Comparison of ENCODE assay signal across 21 mouse cellular contexts in the genomic region with DNA sequence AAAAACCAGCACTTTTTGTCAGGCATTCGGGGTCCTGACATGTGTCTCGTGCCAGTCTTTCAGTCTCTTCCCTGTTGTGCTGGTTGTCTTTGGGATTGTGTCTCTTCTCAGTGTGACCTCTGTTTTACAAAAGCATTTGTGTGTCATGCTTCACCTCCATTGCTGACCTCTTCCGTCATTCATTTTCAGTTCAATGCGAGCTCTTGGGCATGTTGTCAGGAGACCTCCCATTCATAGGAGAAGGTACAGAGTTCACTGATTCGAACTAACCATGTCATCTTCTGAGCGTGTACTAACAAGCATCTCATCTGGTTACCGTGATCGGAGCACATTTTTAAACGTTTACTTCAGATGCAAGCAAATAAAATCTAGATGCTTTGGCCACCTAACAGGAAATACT.
"Had no signal": no experiment of that assay in that cellular context is flagged by ENCODE, and none has a peak within 500 bp of the region (broad histone marks: within the 10 kb centered on the region; RNA-seq: fewer than 3 reads in every experiment).

No protein-coding gene starts in this region.

- H3K27ac ChIP-seq: kidney, postnatal 0 days; left cerebral cortex, adult 2 months; liver, embryonic 14.5 days; lung, embryonic 15.5 days; midbrain, embryonic 10.5 days; midbrain, embryonic 13.5 days; neural tube, embryonic 13.5 days; stomach, embryonic 15.5 days had no signal

- ATAC-seq: midbrain, embryonic 13.5 days; midbrain, embryonic 16.5 days had no signal

- H3K27me3 ChIP-seq: lung, embryonic 15.5 days; midbrain, embryonic 13.5 days; neural tube, embryonic 13.5 days; stomach, embryonic 15.5 days had no signal

- H3K4me1 ChIP-seq: lung, embryonic 15.5 days; midbrain, embryonic 13.5 days; neural tube, embryonic 13.5 days; stomach, embryonic 15.5 days had no signal

- H3K4me3 ChIP-seq: left cerebral cortex, adult 2 months; lung, embryonic 15.5 days; midbrain, embryonic 10.5 days; midbrain, embryonic 13.5 days; myocyte; neural tube, embryonic 13.5 days; stomach, embryonic 15.5 days had no signal

- H3K4me2 ChIP-seq: liver, embryonic 11.5 days; lung, embryonic 15.5 days; midbrain, embryonic 13.5 days; neural tube, embryonic 13.5 days; stomach, embryonic 15.5 days had no signal

- DNase-seq: kidney, adult 18-20 months; kidney, postnatal 36 days; layer of hippocampus, postnatal 36 days; lung, adult 18-20 months; lung, postnatal 10 days; lung, postnatal 4 days; retina, postnatal 1 day; right cerebral cortex, postnatal 25 days; spleen, adult 18-20 months; thymus, postnatal 25 days had no signal

- H3K9me3 ChIP-seq: lung, embryonic 15.5 days; midbrain, embryonic 10.5 days; midbrain, embryonic 13.5 days; neural tube, embryonic 13.5 days; stomach, embryonic 15.5 days had no signal

- H3K9ac ChIP-seq: liver, embryonic 14.5 days; lung, embryonic 15.5 days; midbrain, embryonic 13.5 days; neural tube, embryonic 13.5 days; stomach, embryonic 15.5 days had no signal

- H3K36me3 ChIP-seq: midbrain, embryonic 13.5 days; stomach, embryonic 15.5 days had no signal
